Mouse (Mus musculus): ENCODE measurements around the gene Arhgef17.
A peak's percentile ranks its signal among the peaks of the same experiment; 100 is the strongest.
"Not testable (repeated sequence)": the region's sequence is repeated elsewhere in the genome, so short reads cannot be mapped to it uniquely, and the experiment has no call there.

Gene Arhgef17

GRCm38 (mm10) chr7:100871892-100872291, 60.0 kb downstream of the Arhgef17 start:
- DNase-seq (ENCODE audit: low spot score) = no peak

- DNase-seq (ENCODE audit: low spot score) = no peak
These were observed 60.6 kb downstream of the Arhgef17 start for GRCm38 (mm10) chr7:100871355-100871754.

- no peak for DNase-seq (ENCODE audit: low spot score)
These were observed 61.9 kb downstream of the Arhgef17 start for GRCm38 (mm10) chr7:100869877-100870629.

- DNase-seq (ENCODE audit: low spot score) = no peak
These were observed 63.4 kb downstream of the Arhgef17 start for GRCm38 (mm10) chr7:100868551-100868950.

GRCm38 (mm10) chr7:100867561-100867960, 64.3 kb downstream of the Arhgef17 start:
- DNase-seq (ENCODE audit: low spot score) = no peak

GRCm38 (mm10) chr7:100866675-100867074, 65.2 kb downstream of the Arhgef17 start:
- peak; percentile 80 for DNase-seq (ENCODE audit: low spot score)

- peak; percentile 97 for DNase-seq (ENCODE audit: low spot score)
These were observed 68.9 kb downstream of the Arhgef17 start, which contains the start of gene Relt for GRCm38 (mm10) chr7:100862828-100863638. TSS of gene Relt (minus strand) at chr7:100863446.

- DNase-seq (ENCODE audit: low spot score) = no peak
These were observed 69.6 kb downstream of the Arhgef17 start for GRCm38 (mm10) chr7:100862353-100862752.

GRCm38 (mm10) chr7:100861209-100861608, 70.7 kb downstream of the Arhgef17 start:
- DNase-seq (ENCODE audit: low spot score) = no peak

- peak; percentile 66 for DNase-seq (ENCODE audit: low spot score)
These were observed 71.5 kb downstream of the Arhgef17 start for GRCm38 (mm10) chr7:100860450-100860849.

GRCm38 (mm10) chr7:100855795-100856573, 75.9 kb downstream of the Arhgef17 start:
- no peak for DNase-seq (ENCODE audit: low spot score)

- DNase-seq (ENCODE audit: low spot score) = no peak
These were observed 76.6 kb downstream of the Arhgef17 start for GRCm38 (mm10) chr7:100855300-100855699.

- no peak for DNase-seq (ENCODE audit: low spot score)
These were observed 77.0 kb downstream of the Arhgef17 start for GRCm38 (mm10) chr7:100854861-100855260.

- no peak for DNase-seq (ENCODE audit: low spot score)
These were observed 77.6 kb downstream of the Arhgef17 start for GRCm38 (mm10) chr7:100854137-100854814.

- no peak for DNase-seq (ENCODE audit: low spot score)
These were observed 78.5 kb downstream of the Arhgef17 start for GRCm38 (mm10) chr7:100853396-100853795.

- DNase-seq (ENCODE audit: low spot score) = no peak
These were observed 80.2 kb downstream of the Arhgef17 start for GRCm38 (mm10) chr7:100851481-100852356.

GRCm38 (mm10) chr7:100849508-100849907, 82.4 kb downstream of the Arhgef17 start:
- no peak for DNase-seq (ENCODE audit: low spot score)

- no peak for DNase-seq (ENCODE audit: low spot score)
These were observed 83.2 kb downstream of the Arhgef17 start for GRCm38 (mm10) chr7:100848744-100849143.

GRCm38 (mm10) chr7:100847131-100847530, 84.8 kb downstream of the Arhgef17 start:
- no peak for DNase-seq (ENCODE audit: low spot score)

GRCm38 (mm10) chr7:100846033-100846432, 85.9 kb downstream of the Arhgef17 start:
- not testable (repeated sequence) for DNase-seq (ENCODE audit: low spot score)

- DNase-seq (ENCODE audit: low spot score) = no peak
These were observed 86.5 kb downstream of the Arhgef17 start for GRCm38 (mm10) chr7:100845412-100845811.
